Mouse (Mus musculus) ES-E14 (cell line): ENCODE measurements around the gene Fam213b.

Experiments used
- MAFK ChIP-seq: IDR thresholded peaks from 2 replicates; pipeline ENCODE4 v1.6.1; 2014; ENCODE audit warnings: mild to moderate bottlenecking, low read depth, low read length, inconsistent platforms; ENCODE audit not compliant: insufficient read depth
- ZC3H11A ChIP-seq: IDR thresholded peaks from 2 replicates; pipeline ENCODE4 v1.6.1; 2012; ENCODE audit warnings: low read depth, mild to moderate bottlenecking, inconsistent platforms, low read length, borderline replicate concordance
- ZNF384 ChIP-seq: IDR thresholded peaks from 2 replicates; pipeline ENCODE4 v1.6.1; 2012; ENCODE audit warnings: low read depth, low read length, inconsistent platforms

GRCm38 (mm10) chr4:154869440-154869839 is 29.5 kb downstream of the Fam213b start, which contains the start of gene Mmel1:
- TF ChIP-seq ZC3H11A: no peak
- no peak for TF ChIP-seq ZNF384
- TF ChIP-seq MAFK: no peak
